In genomic region chr13:60434221-60435210, GRCm38 (mm10) we compare ENCODE assay signal across 16 mouse cellular contexts.
A peak's percentile ranks its signal among the peaks of the same experiment; 100 is the strongest.
DNase-seq lines count a peak whose midpoint lies in the region; ATAC-seq and TF ChIP-seq lines count a peak whose summit lies in the region.
"Had no signal": no experiment of that assay in that cellular context is flagged by ENCODE, and none has a peak within 500 bp of the region (broad histone marks: within the 10 kb centered on the region; RNA-seq: fewer than 3 reads in every experiment).

No protein-coding gene starts in this region.

- ATAC-seq in heart, embryonic 15.5 days (replicated peaks; ENCODE audit: insufficient number of reproducible peaks, insufficient read depth, low FRiP score, low read depth) = no peak
- ATAC-seq in embryonic facial prominence, embryonic 11.5 days (replicated peaks; ENCODE audit: insufficient number of reproducible peaks, low FRiP score, low TSS enrichment, low read depth) = 0 out of 2 replicates have a peak, but pooled peaks have one; percentile 44
- peak; percentile 63 for ATAC-seq in limb, embryonic 12.5 days (ENCODE audit: insufficient number of reproducible peaks, insufficient read depth, low FRiP score, low TSS enrichment, low read depth)
- no peak for ATAC-seq in frontal cortex, adult (ENCODE audit: low TSS enrichment)
- ATAC-seq: forebrain, embryonic 13.5 days had no signal

- H3K4me1 ChIP-seq in heart, embryonic 15.5 days (replicated peaks) = 0 out of 2 replicates have a peak, but pooled peaks cover 2% of the 10 kb centered on the region
- peaks cover 4 to 10% of the 10 kb centered on the region in 2 experiments; a peak in 3 of 4 replicates for H3K4me1 ChIP-seq in ES-E14 (ENCODE audit: control insufficient read depth in 2 of 2, insufficient read depth in 2 of 2, low read length in 2 of 2, poor library complexity in 1 of 2)
- no peaks in the 10 kb centered on the region for H3K4me1 ChIP-seq in embryonic facial prominence, embryonic 11.5 days (ENCODE audit: control insufficient read depth, insufficient read depth, low read length)
- H3K4me1 ChIP-seq in limb, embryonic 12.5 days (replicated peaks) = peaks cover 32% of the 10 kb centered on the region
- H3K4me1 ChIP-seq: forebrain, embryonic 13.5 days; midbrain, embryonic 12.5 days had no signal

- peak overlapping the region; percentile 25; the same call in 1 of the 2 replicates for H3K27ac ChIP-seq in heart, embryonic 15.5 days
- H3K27ac ChIP-seq in ES-E14 (ENCODE audit: insufficient read depth, low read depth, low read length, poor library complexity, severe bottlenecking) = no peak overlapping the region; the same call in 1 of the 2 replicates
- H3K27ac ChIP-seq in embryonic facial prominence, embryonic 11.5 days (replicated peaks; ENCODE audit: low read depth, low read length) = peak overlapping the region; percentile 77
- H3K27ac ChIP-seq in limb, embryonic 12.5 days = peak overlapping the region; percentile 97
- H3K27ac ChIP-seq: forebrain, embryonic 13.5 days; liver, embryonic 12.5 days; midbrain, embryonic 12.5 days had no signal

- 53% methylated on average over 11 of the region's 11 CpGs for WGBS in heart, embryonic 15.5 days
- WGBS in embryonic facial prominence, embryonic 11.5 days = 38% methylated on average over 11 of the region's 11 CpGs
- WGBS in limb, embryonic 12.5 days = 26% methylated on average over 11 of the region's 11 CpGs

- no peaks in the 10 kb centered on the region for H3K36me3 ChIP-seq in heart, embryonic 15.5 days
- H3K36me3 ChIP-seq in ES-E14 (ENCODE audit: control insufficient read depth, insufficient read depth, low read length, poor library complexity, severe bottlenecking) = no peaks in the 10 kb centered on the region
- no peaks in the 10 kb centered on the region for H3K36me3 ChIP-seq in embryonic facial prominence, embryonic 11.5 days (replicated peaks; ENCODE audit: control insufficient read depth, insufficient read depth, low read depth, low read length)
- no peaks in the 10 kb centered on the region for H3K36me3 ChIP-seq in limb, embryonic 12.5 days
- H3K36me3 ChIP-seq: liver, embryonic 12.5 days; midbrain, embryonic 12.5 days had no signal

- no peak overlapping the region for H3K4me3 ChIP-seq in heart, embryonic 15.5 days
- H3K4me3 ChIP-seq in ES-E14 (ENCODE audit: insufficient read depth in 1 of 2, low read depth in 1 of 2, low read length in 2 of 2, poor library complexity in 1 of 2, severe bottlenecking in 1 of 2) = no peak overlapping the region
- no peak overlapping the region for H3K4me3 ChIP-seq in embryonic facial prominence, embryonic 11.5 days (ENCODE audit: low read depth, low read length)
- H3K4me3 ChIP-seq in limb, embryonic 12.5 days (replicated peaks) = no peak overlapping the region
- H3K4me3 ChIP-seq: forebrain, embryonic 13.5 days; liver, embryonic 12.5 days; midbrain, embryonic 12.5 days had no signal

- no peaks in the 10 kb centered on the region for H3K27me3 ChIP-seq in heart, embryonic 15.5 days
- no peaks in the 10 kb centered on the region for H3K27me3 ChIP-seq in embryonic facial prominence, embryonic 11.5 days (ENCODE audit: control insufficient read depth, insufficient read depth, low read length)
- H3K27me3 ChIP-seq in limb, embryonic 12.5 days = no peaks in the 10 kb centered on the region
- H3K27me3 ChIP-seq: forebrain, embryonic 13.5 days; liver, embryonic 12.5 days; midbrain, embryonic 12.5 days had no signal

- DNase-seq in heart, postnatal 4 days = no peak
- no peak for DNase-seq in ES-E14 (ENCODE audit: low read depth, low spot score)
- peak; percentile 73 for DNase-seq in embryonic facial prominence, embryonic 11.5 days (ENCODE audit: low spot score)
- no peak for DNase-seq in T-cell, adult 2 months (ENCODE audit: low spot score)
- no peak for DNase-seq in spleen, adult 18-20 months
- DNase-seq: cerebellum, adult 2 months; gastrocnemius, postnatal 10 days; kidney, postnatal 14 days; lung, postnatal 14 days; right cerebral cortex, postnatal 14 days had no signal

- in situ Hi-C loops in ES-E14 (cut with MboI; ENCODE audit: low sequenced_read_pairs in 2 of 2, unreplicated experiment in 2 of 2) = no loop called here

- H3K9me3 ChIP-seq in heart, embryonic 15.5 days (replicated peaks) = no peaks in the 10 kb centered on the region
- no peaks in the 10 kb centered on the region for H3K9me3 ChIP-seq in ES-E14 (ENCODE audit: control insufficient read depth, insufficient read depth, low read depth, low read length)
- H3K9me3 ChIP-seq in embryonic facial prominence, embryonic 11.5 days (replicated peaks; ENCODE audit: control insufficient read depth, low read length) = no peaks in the 10 kb centered on the region
- 0 out of 2 replicates have a peak, but pooled peaks cover 3% of the 10 kb centered on the region for H3K9me3 ChIP-seq in limb, embryonic 12.5 days
- H3K9me3 ChIP-seq: forebrain, embryonic 13.5 days; liver, embryonic 12.5 days had no signal

- no peak overlapping the region for H3K4me2 ChIP-seq in heart, embryonic 15.5 days
- H3K4me2 ChIP-seq in embryonic facial prominence, embryonic 11.5 days (ENCODE audit: low read depth, low read length) = no peak overlapping the region
- peak overlapping the region; percentile 21; the same call in 1 of the 2 replicates for H3K4me2 ChIP-seq in limb, embryonic 12.5 days
- H3K4me2 ChIP-seq: forebrain, embryonic 13.5 days; liver, embryonic 12.5 days; midbrain, embryonic 12.5 days had no signal

- H3K9ac ChIP-seq in heart, embryonic 15.5 days = no peak overlapping the region
- H3K9ac ChIP-seq in ES-E14 (ENCODE audit: insufficient read depth, low read depth, low read length, poor library complexity, severe bottlenecking) = no peak overlapping the region
- no peak overlapping the region for H3K9ac ChIP-seq in embryonic facial prominence, embryonic 11.5 days (replicated peaks; ENCODE audit: low read length)
- no peak overlapping the region for H3K9ac ChIP-seq in limb, embryonic 12.5 days (replicated peaks)
- H3K9ac ChIP-seq: forebrain, embryonic 13.5 days; liver, embryonic 12.5 days; midbrain, embryonic 12.5 days had no signal

TF ChIP-seq in ES-E14, 5 proteins besides CTCF, POLR2A, EP300 and RAD21:
- peak; percentile 59; the same call in 1 of the 2 replicates for TF ChIP-seq ZNF384 (IDR thresholded peaks at IDR 0.05; ENCODE audit: low read depth, low read length)
- TF ChIP-seq ZC3H11A (IDR thresholded peaks at IDR 0.05; ENCODE audit: borderline replicate concordance, low read depth, low read length) = no peak
- no peak for TF ChIP-seq MAFK (IDR thresholded peaks at IDR 0.05; ENCODE audit: insufficient read depth, low read depth, low read length)
- no peak for TF ChIP-seq HCFC1 (IDR thresholded peaks at IDR 0.05; ENCODE audit: borderline replicate concordance, insufficient read depth, low read length)
- no peak for TF ChIP-seq CHD2 (IDR thresholded peaks at IDR 0.05; ENCODE audit: low read depth, low read length)

Comparison
In these comparisons a context has a peak if more than half of its experiments do, and no peak if none do; other contexts are left out.
1. ATAC-seq: peak in embryonic facial prominence, embryonic 11.5 days (single experiment) and limb, embryonic 12.5 days (single experiment); none in heart, embryonic 15.5 days (single experiment) and frontal cortex, adult (single experiment).